Mouse (Mus musculus): ENCODE measurements at regions not wholly inside any gene's neighbourhood (a gene's known extent, or its start where the extent isn't known, plus 50 kb on each side); places are given as distances from the start of the nearest gene placed in this dataset.
A peak's percentile ranks its signal among the peaks of the same experiment; 100 is the strongest.

DNA sequence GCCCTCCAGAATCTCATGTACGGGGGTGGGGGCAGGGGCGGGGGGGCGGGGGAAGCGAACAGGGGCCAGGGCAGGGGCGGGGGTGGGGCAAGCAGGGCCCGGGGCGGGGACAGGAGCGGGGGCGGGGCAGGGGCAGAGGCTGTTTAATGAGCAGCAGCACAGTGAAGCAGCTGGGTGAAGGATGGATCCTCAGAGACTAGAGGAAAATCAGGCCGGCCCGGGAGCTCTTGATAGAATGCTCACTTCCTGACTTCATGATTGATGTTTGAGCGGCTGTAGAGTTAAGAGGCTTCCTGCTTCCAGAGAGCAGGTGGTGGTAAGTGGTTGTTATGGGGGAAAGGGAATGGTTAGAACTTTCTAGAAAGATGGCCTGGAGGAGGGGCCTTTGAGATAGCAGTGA lies 347.5 kb upstream of the Kcnab2 start:
- Histone ChIP-seq H3K27ac (no peak overlapping the region), H3K4me3 (peak overlapping the region; percentile 15; the same call in 1 of the 2 replicates), H3K27me3 (ENCODE audit: insufficient read depth, poor library complexity, severe bottlenecking) (no peaks in the 10 kb centered on the region), H3K9me3 (peaks cover 13% of the 10 kb centered on the region), H3K36me3 (no peaks in the 10 kb centered on the region), H3K4me1 (0 out of 2 replicates have a peak, but pooled peaks cover 5% of the 10 kb centered on the region)
- no peak for DNase-seq (ENCODE audit: low spot score)
- 25% methylated on average over 9 of the region's 12 CpGs for WGBS

- Histone ChIP-seq H3K9me3 (no peaks in the 10 kb centered on the region), H3K4me3 (no peak overlapping the region), H3K4me1 (no peaks in the 10 kb centered on the region), H3K36me3 (no peaks in the 10 kb centered on the region), H3K27ac (no peak overlapping the region), H3K27me3 (ENCODE audit: insufficient read depth, poor library complexity, severe bottlenecking) (no peaks in the 10 kb centered on the region)
- 82% methylated on average over 17 of the region's 17 CpGs for WGBS
- DNase-seq (ENCODE audit: low spot score), result no peak
Observed at GRCm38 (mm10) chr4:152816139-152816757, 338.6 kb upstream of the Kcnab2 start.

- Histone ChIP-seq H3K27me3 (ENCODE audit: insufficient read depth, poor library complexity, severe bottlenecking) (no peaks in the 10 kb centered on the region), H3K36me3 (no peaks in the 10 kb centered on the region), H3K27ac (no peak overlapping the region), H3K4me1 (no peaks in the 10 kb centered on the region), H3K9me3 (no peaks in the 10 kb centered on the region), H3K4me3 (no peak overlapping the region)
- no peak for DNase-seq (ENCODE audit: low spot score)
- WGBS, result 72% methylated on average over 7 of the region's 7 CpGs
Observed at GRCm38 (mm10) chr4:152806611-152807010, 328.9 kb upstream of the Kcnab2 start.

- H3K36me3 ChIP-seq, result no peaks in the 10 kb centered on the region
- no peaks in the 10 kb centered on the region for H3K4me1 ChIP-seq
- H3K27ac ChIP-seq, result no peak overlapping the region
- no peaks in the 10 kb centered on the region for H3K27me3 ChIP-seq (ENCODE audit: insufficient read depth, poor library complexity, severe bottlenecking)
- DNase-seq (ENCODE audit: low spot score), result peak; percentile 93
- H3K4me3 ChIP-seq, result no peak overlapping the region
- H3K9me3 ChIP-seq, result peaks cover 6% of the 10 kb centered on the region
- 14% methylated on average over 10 of the region's 10 CpGs for WGBS
Observed at GRCm38 (mm10) chr4:152799392-152799791, 321.7 kb upstream of the Kcnab2 start.

DNA sequence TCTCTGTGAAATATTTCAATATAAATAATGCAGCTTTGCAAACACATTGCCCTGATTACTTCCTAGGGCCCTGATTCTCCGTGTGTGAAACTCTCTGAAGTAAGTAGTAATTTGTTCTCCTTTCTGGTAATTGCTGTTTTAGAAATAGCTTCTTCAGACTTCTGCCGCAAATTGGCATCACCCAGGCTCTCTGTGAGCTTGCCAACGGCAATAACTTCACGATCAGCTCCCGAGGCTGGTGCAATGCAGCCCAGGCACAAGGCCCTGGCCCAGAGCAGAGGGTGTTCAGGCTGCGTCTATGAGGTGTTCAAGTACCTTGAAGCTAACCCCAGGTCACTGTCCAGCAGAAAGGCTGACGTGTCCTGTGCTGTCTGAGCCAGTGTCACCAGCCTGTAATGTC lies 310.8 kb upstream of the Kcnab2 start:
- H3K36me3 ChIP-seq, result no peaks in the 10 kb centered on the region
- no peaks in the 10 kb centered on the region for H3K27me3 ChIP-seq (ENCODE audit: insufficient read depth, poor library complexity, severe bottlenecking)
- H3K9me3 ChIP-seq, result 0 out of 2 replicates have a peak, but pooled peaks cover 5% of the 10 kb centered on the region
- H3K27ac ChIP-seq, result no peak overlapping the region
- H3K4me1 ChIP-seq, result no peaks in the 10 kb centered on the region
- no peak for DNase-seq (ENCODE audit: low spot score)
- no peak overlapping the region for H3K4me3 ChIP-seq
- WGBS, result 79% methylated on average over 7 of the region's 7 CpGs

- H3K27me3 ChIP-seq (ENCODE audit: insufficient read depth, poor library complexity, severe bottlenecking), result no peaks in the 10 kb centered on the region
- no peak overlapping the region for H3K27ac ChIP-seq
- no peaks in the 10 kb centered on the region for H3K36me3 ChIP-seq
- H3K4me1 ChIP-seq, result no peaks in the 10 kb centered on the region
- DNase-seq (ENCODE audit: low spot score), result no peak
- H3K9me3 ChIP-seq, result no peaks in the 10 kb centered on the region
- no peak overlapping the region for H3K4me3 ChIP-seq
- WGBS, result 90% methylated on average over 2 of the region's 2 CpGs
Observed at GRCm38 (mm10) chr4:152784972-152785371, 307.3 kb upstream of the Kcnab2 start.

DNA sequence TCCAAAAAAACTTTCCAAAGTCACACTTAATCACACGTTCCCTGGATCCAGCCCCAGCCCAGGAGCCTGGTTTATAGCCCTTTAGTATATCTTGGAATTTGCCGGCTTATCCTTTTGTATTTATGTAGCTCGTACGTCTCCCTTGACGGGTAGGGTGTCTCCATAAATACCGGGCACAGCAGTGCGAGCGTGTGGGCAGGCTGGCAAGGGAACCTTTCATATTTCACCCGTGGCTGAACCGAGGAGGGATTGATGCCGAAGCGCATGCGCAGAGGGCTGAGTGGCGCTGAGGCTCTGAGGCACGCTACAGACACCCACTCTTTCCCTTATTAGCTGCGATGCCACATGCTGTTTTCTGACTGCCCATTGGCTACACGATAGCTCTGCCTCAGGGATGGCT lies 301.9 kb upstream of the Kcnab2 start:
- H3K27ac ChIP-seq, result no peak overlapping the region
- no peak overlapping the region for H3K4me3 ChIP-seq
- no peaks in the 10 kb centered on the region for H3K4me1 ChIP-seq
- no peaks in the 10 kb centered on the region for H3K36me3 ChIP-seq
- no peaks in the 10 kb centered on the region for H3K27me3 ChIP-seq (ENCODE audit: insufficient read depth, poor library complexity, severe bottlenecking)
- H3K9me3 ChIP-seq, result no peaks in the 10 kb centered on the region
- WGBS, result 87% methylated on average over 17 of the region's 17 CpGs
- DNase-seq (ENCODE audit: low spot score), result no peak

DNA sequence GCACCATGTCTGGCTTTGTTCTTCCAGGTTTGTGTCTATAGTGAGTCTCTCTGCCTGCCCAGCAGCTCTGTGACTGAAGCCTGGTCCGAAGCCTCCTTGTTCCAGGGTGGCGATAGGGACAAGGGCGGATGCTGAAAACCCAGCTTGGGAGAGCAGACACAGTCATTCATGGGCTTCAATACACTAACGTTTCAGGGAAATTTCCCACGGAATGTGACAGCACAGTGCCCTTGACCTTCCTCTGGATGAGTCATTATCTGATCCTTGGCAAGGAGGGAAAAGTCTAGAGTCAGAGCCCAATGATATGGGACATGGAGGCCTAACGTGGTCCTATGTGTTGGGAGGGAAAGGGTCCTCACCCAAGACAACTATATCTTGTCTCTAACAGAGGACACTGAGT lies 298.1 kb upstream of the Kcnab2 start:
- DNase-seq (ENCODE audit: low spot score), result no peak
- no peaks in the 10 kb centered on the region for H3K4me1 ChIP-seq
- H3K9me3 ChIP-seq, result no peaks in the 10 kb centered on the region
- H3K27me3 ChIP-seq (ENCODE audit: insufficient read depth, poor library complexity, severe bottlenecking), result no peaks in the 10 kb centered on the region
- no peak overlapping the region for H3K4me3 ChIP-seq
- no peaks in the 10 kb centered on the region for H3K36me3 ChIP-seq
- 72% methylated on average over 6 of the region's 6 CpGs for whole genome bisulfite sequencing
- no peak overlapping the region for H3K27ac ChIP-seq

- DNase-seq (ENCODE audit: low spot score), result no peak
- Histone ChIP-seq H3K36me3 (no peaks in the 10 kb centered on the region), H3K4me3 (no peak overlapping the region), H3K4me1 (no peaks in the 10 kb centered on the region), H3K27me3 (ENCODE audit: insufficient read depth, poor library complexity, severe bottlenecking) (no peaks in the 10 kb centered on the region), H3K9me3 (peaks cover 9% of the 10 kb centered on the region; the same call in 1 of the 2 replicates), H3K27ac (no peak overlapping the region)
- 65% methylated on average over 7 of the region's 7 CpGs for whole genome bisulfite sequencing
Observed at GRCm38 (mm10) chr4:152771386-152771785, 293.7 kb upstream of the Kcnab2 start.

DNA sequence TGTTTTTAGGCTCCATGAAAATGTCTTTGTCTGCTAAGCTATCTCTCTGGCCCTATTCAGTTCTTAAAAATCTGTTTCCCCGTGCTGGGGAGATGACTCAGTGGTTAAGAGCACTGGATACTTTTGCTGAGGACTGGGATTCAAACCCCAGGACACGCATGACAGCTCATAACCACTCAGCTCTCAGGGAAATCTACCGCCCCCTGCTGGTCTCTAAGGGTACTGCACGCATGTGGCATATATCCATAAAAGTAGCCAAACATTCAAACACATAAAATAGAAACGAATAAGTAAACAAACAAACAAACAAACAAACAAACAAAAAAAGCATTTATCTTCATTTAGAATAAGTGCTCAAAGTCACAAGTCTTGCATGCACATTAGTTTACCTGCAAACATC lies 289.7 kb upstream of the Kcnab2 start:
- 75% methylated on average over 5 of the region's 5 CpGs for WGBS

DNA sequence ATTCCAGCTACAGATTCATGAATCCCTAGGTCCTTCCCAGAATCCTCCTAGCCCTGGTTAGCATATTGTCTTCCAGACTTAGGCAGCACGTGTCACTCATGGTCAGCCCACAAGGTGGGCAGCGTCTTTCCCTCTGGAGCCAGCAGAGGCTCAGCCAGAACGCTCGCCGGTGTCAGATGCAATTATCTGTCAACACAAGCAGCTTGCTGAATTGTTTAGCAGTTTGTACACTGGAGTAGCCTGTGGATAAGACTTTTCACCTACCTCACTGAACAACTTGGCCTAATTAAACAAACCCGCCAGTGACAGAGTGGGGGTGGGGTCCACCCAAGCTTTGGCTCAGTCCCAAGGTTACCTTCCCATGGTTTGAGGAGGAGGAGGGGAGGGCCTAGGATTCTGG lies 285.4 kb upstream of the Kcnab2 start:
- DNase-seq (ENCODE audit: low spot score), result peak; percentile 52
- H3K27ac ChIP-seq, result no peak overlapping the region
- H3K4me3 ChIP-seq, result no peak overlapping the region
- H3K36me3 ChIP-seq, result no peaks in the 10 kb centered on the region
- peaks cover 9% of the 10 kb centered on the region; the same call in 1 of the 2 replicates for H3K9me3 ChIP-seq
- 0 out of 2 replicates have a peak, but pooled peaks cover 4% of the 10 kb centered on the region for H3K4me1 ChIP-seq
- 43% methylated on average over 6 of the region's 6 CpGs for WGBS
- H3K27me3 ChIP-seq (ENCODE audit: insufficient read depth, poor library complexity, severe bottlenecking), result no peaks in the 10 kb centered on the region

More for the DNA sequence above, 289.7 kb upstream of the Kcnab2 start:
- Histone ChIP-seq H3K27me3 (ENCODE audit: insufficient read depth, poor library complexity, severe bottlenecking) (no peaks in the 10 kb centered on the region), H3K27ac (no peak overlapping the region), H3K9me3 (peaks cover 9% of the 10 kb centered on the region; the same call in 1 of the 2 replicates), H3K4me1 (0 out of 2 replicates have a peak, but pooled peaks cover 4% of the 10 kb centered on the region), H3K4me3 (no peak overlapping the region), H3K36me3 (no peaks in the 10 kb centered on the region)
- no peak for DNase-seq (ENCODE audit: low spot score)

GRCm38 (mm10) chr4:152762576-152762975 lies 284.9 kb upstream of the Kcnab2 start:
- no peak for DNase-seq (ENCODE audit: low spot score)
- Histone ChIP-seq H3K36me3 (no peaks in the 10 kb centered on the region), H3K27ac (no peak overlapping the region), H3K4me1 (0 out of 2 replicates have a peak, but pooled peaks cover 4% of the 10 kb centered on the region), H3K4me3 (no peak overlapping the region), H3K9me3 (peaks cover 8% of the 10 kb centered on the region; the same call in 1 of the 2 replicates), H3K27me3 (ENCODE audit: insufficient read depth, poor library complexity, severe bottlenecking) (no peaks in the 10 kb centered on the region)
- WGBS, result 85% methylated on average over 4 of the region's 4 CpGs

GRCm38 (mm10) chr4:152757191-152757590 lies 279.5 kb upstream of the Kcnab2 start:
- Histone ChIP-seq H3K27ac (no peak overlapping the region), H3K9me3 (no peaks in the 10 kb centered on the region), H3K36me3 (no peaks in the 10 kb centered on the region), H3K4me3 (no peak overlapping the region), H3K27me3 (ENCODE audit: insufficient read depth, poor library complexity, severe bottlenecking) (no peaks in the 10 kb centered on the region), H3K4me1 (no peaks in the 10 kb centered on the region)
- WGBS, result 87% methylated on average over 5 of the region's 5 CpGs
- DNase-seq (ENCODE audit: low spot score), result no peak

DNA sequence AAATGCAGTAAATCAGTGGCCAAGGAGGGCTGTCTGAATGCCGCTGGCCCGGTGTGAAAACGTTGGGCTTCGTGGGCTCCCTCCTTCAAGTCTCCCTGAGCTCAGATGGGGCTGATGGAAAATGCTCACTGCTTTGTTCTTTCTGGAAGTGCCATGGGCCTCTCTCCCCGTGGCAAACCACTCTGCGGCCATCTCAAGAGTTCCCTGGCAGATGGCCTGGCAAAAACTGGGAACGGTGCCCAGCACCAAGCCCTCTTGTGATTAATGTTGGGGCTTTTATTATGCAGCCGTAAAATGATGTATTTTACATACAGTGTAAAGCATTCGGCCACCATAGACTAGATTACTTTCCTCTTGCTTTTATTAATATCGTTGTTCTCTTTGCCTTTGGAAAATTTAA lies 278.9 kb upstream of the Kcnab2 start:
- H3K36me3 ChIP-seq, result no peaks in the 10 kb centered on the region
- WGBS, result 76% methylated on average over 10 of the region's 10 CpGs
- H3K4me1 ChIP-seq, result no peaks in the 10 kb centered on the region
- H3K4me3 ChIP-seq, result no peak overlapping the region
- no peaks in the 10 kb centered on the region for H3K9me3 ChIP-seq
- no peaks in the 10 kb centered on the region for H3K27me3 ChIP-seq (ENCODE audit: insufficient read depth, poor library complexity, severe bottlenecking)
- no peak overlapping the region for H3K27ac ChIP-seq
- no peak for DNase-seq (ENCODE audit: low spot score)
